Mouse (Mus musculus): ENCODE measurements around the gene Plaur. TPM values are rescaled to one million over a fixed set of nuclear protein-coding genes. Genes with fewer than 3 reads are reported as not detected.
A peak's percentile ranks its signal among the peaks of the same experiment; 100 is the strongest.
"Not testable (repeated sequence)": the region's sequence is repeated elsewhere in the genome, so short reads cannot be mapped to it uniquely, and the experiment has no call there.

Plaur gene
- total RNA-seq, 1 experiment: 118 TPM

- TF ChIP-seq ZNF384 (IDR thresholded peaks at IDR 0.05; ENCODE audit: low read depth, low read length) (no peak), HCFC1 (IDR thresholded peaks at IDR 0.05; ENCODE audit: borderline replicate concordance, insufficient read depth, low read length) (no peak), MAFK (IDR thresholded peaks at IDR 0.05; ENCODE audit: insufficient read depth, low read depth, low read length) (no peak), CHD2 (IDR thresholded peaks at IDR 0.05; ENCODE audit: low read depth, low read length) (no peak), ZC3H11A (IDR thresholded peaks at IDR 0.05; ENCODE audit: borderline replicate concordance, low read depth, low read length) (no peak)
- no peak within 1 kb of the TSS for H3K27ac ChIP-seq (ENCODE audit: insufficient read depth, low read depth, low read length, poor library complexity, severe bottlenecking)
- H3K4me3 ChIP-seq (ENCODE audit: insufficient read depth in 1 of 2, low read depth in 1 of 2, low read length in 2 of 2, poor library complexity in 1 of 2, severe bottlenecking in 1 of 2): no peak within 1 kb of the TSS
- no peak within 1 kb of the TSS for H3K9ac ChIP-seq (ENCODE audit: insufficient read depth, low read depth, low read length, poor library complexity, severe bottlenecking)
- peaks cover 3 to 39% of the 10 kb centered on the region in 2 experiments; a peak in 3 of 4 replicates for H3K4me1 ChIP-seq (ENCODE audit: control insufficient read depth in 2 of 2, insufficient read depth in 2 of 2, low read length in 2 of 2, poor library complexity in 1 of 2)
- H3K36me3 ChIP-seq (ENCODE audit: control insufficient read depth, insufficient read depth, low read length, poor library complexity, severe bottlenecking): peaks cover 19% of the 10 kb centered on the region
- DNase-seq (ENCODE audit: low read depth, low spot score): no peak
- no peaks in the 10 kb centered on the region for H3K9me3 ChIP-seq (ENCODE audit: control insufficient read depth, insufficient read depth, low read depth, low read length)
- in situ Hi-C loops (cut with MboI; ENCODE audit: low sequenced_read_pairs in 2 of 2, unreplicated experiment in 2 of 2): loop anchor here in 1 of 2 experiments (25.0 kb wide), 1 partner anchor 100 kb away; no protein-coding TSS in a partner anchor
These were observed 50.1 kb downstream of the Plaur start, which contains the start of gene AC161166.1 for GRCm38 (mm10) chr7:24512355-24512754. AC161166.1 (minus strand) TSS chr7:24512455.

- peaks cover 11% of the 10 kb centered on the region for H3K36me3 ChIP-seq (ENCODE audit: control insufficient read depth, insufficient read depth, low read length, poor library complexity, severe bottlenecking)
- in situ Hi-C loops (cut with MboI; ENCODE audit: low sequenced_read_pairs in 2 of 2, unreplicated experiment in 2 of 2): loop anchor here in 1 of 2 experiments (25.0 kb wide), 1 partner anchor 104 kb away; no protein-coding TSS in a partner anchor
These were observed 54.0 kb downstream of the Plaur start for GRCm38 (mm10) chr7:24516319-24516718.

GRCm38 (mm10) chr7:24517077-24517476, 54.8 kb downstream of the Plaur start:
- peak; percentile 82 for DNase-seq (ENCODE audit: low read depth, low spot score)
- in situ Hi-C loops (cut with MboI; ENCODE audit: low sequenced_read_pairs in 2 of 2, unreplicated experiment in 2 of 2): loop anchor here in 1 of 2 experiments (25.0 kb wide), 1 partner anchor 105 kb away; no protein-coding TSS in a partner anchor
- Histone ChIP-seq H3K9me3 (ENCODE audit: control insufficient read depth, insufficient read depth, low read depth, low read length) (no peaks in the 10 kb centered on the region), H3K27ac (ENCODE audit: insufficient read depth, low read depth, low read length, poor library complexity, severe bottlenecking) (peak overlapping the region; percentile 80), H3K9ac (ENCODE audit: insufficient read depth, low read depth, low read length, poor library complexity, severe bottlenecking) (no peak overlapping the region), H3K4me1 (ENCODE audit: control insufficient read depth in 2 of 2, insufficient read depth in 2 of 2, low read length in 2 of 2, poor library complexity in 1 of 2) (peaks cover 9 to 39% of the 10 kb centered on the region in 2 experiments), H3K4me3 (ENCODE audit: insufficient read depth in 1 of 2, low read depth in 1 of 2, low read length in 2 of 2, poor library complexity in 1 of 2, severe bottlenecking in 1 of 2) (no peak overlapping the region), H3K36me3 (ENCODE audit: control insufficient read depth, insufficient read depth, low read length, poor library complexity, severe bottlenecking) (peaks cover 11% of the 10 kb centered on the region; the same call in 1 of the 2 replicates)
- TF ChIP-seq ZC3H11A (IDR thresholded peaks at IDR 0.05; ENCODE audit: borderline replicate concordance, low read depth, low read length) (no peak), CHD2 (IDR thresholded peaks at IDR 0.05; ENCODE audit: low read depth, low read length) (0 out of 2 replicates have a peak, but pooled peaks have one; percentile 28), HCFC1 (IDR thresholded peaks at IDR 0.05; ENCODE audit: borderline replicate concordance, insufficient read depth, low read length) (no peak), MAFK (IDR thresholded peaks at IDR 0.05; ENCODE audit: insufficient read depth, low read depth, low read length) (no peak), ZNF384 (IDR thresholded peaks at IDR 0.05; ENCODE audit: low read depth, low read length) (no peak)

More at GRCm38 (mm10) chr7:24516319-24516718, 54.0 kb downstream of the Plaur start:
- TF ChIP-seq ZNF384 (IDR thresholded peaks at IDR 0.05; ENCODE audit: low read depth, low read length): peak; percentile 92
- TF ChIP-seq ZC3H11A (IDR thresholded peaks at IDR 0.05; ENCODE audit: borderline replicate concordance, low read depth, low read length): 0 out of 2 replicates have a peak, but pooled peaks have one; percentile 15
- H3K4me3 ChIP-seq (ENCODE audit: insufficient read depth in 1 of 2, low read depth in 1 of 2, low read length in 2 of 2, poor library complexity in 1 of 2, severe bottlenecking in 1 of 2); H3K9me3 ChIP-seq (ENCODE audit: control insufficient read depth, insufficient read depth, low read depth, low read length): not testable (repeated sequence)
- peak; percentile 88 for DNase-seq (ENCODE audit: low read depth, low spot score)
- 0 out of 2 replicates have a peak overlapping the region, but pooled peaks have one; percentile 18 for H3K9ac ChIP-seq (ENCODE audit: insufficient read depth, low read depth, low read length, poor library complexity, severe bottlenecking)
- H3K27ac ChIP-seq (ENCODE audit: insufficient read depth, low read depth, low read length, poor library complexity, severe bottlenecking): peak overlapping the region; percentile 74; the same call in 1 of the 2 replicates
- H3K4me1 ChIP-seq (ENCODE audit: control insufficient read depth in 2 of 2, insufficient read depth in 2 of 2, low read length in 2 of 2, poor library complexity in 1 of 2): peaks cover 9 to 45% of the 10 kb centered on the region in 2 experiments

- no peak for DNase-seq (ENCODE audit: low read depth, low spot score)
- Histone ChIP-seq H3K4me3 (ENCODE audit: insufficient read depth in 1 of 2, low read depth in 1 of 2, low read length in 2 of 2, poor library complexity in 1 of 2, severe bottlenecking in 1 of 2) (no peak overlapping the region), H3K27ac (ENCODE audit: insufficient read depth, low read depth, low read length, poor library complexity, severe bottlenecking) (peak overlapping the region; percentile 80), H3K9me3 (ENCODE audit: control insufficient read depth, insufficient read depth, low read depth, low read length) (no peaks in the 10 kb centered on the region), H3K36me3 (ENCODE audit: control insufficient read depth, insufficient read depth, low read length, poor library complexity, severe bottlenecking) (peaks cover 10% of the 10 kb centered on the region; the same call in 1 of the 2 replicates), H3K4me1 (ENCODE audit: control insufficient read depth in 2 of 2, insufficient read depth in 2 of 2, low read length in 2 of 2, poor library complexity in 1 of 2) (peaks cover 9 to 37% of the 10 kb centered on the region in 2 experiments), H3K9ac (ENCODE audit: insufficient read depth, low read depth, low read length, poor library complexity, severe bottlenecking) (peak overlapping the region; percentile 23; the same call in 1 of the 2 replicates)
- in situ Hi-C loops (cut with MboI; ENCODE audit: low sequenced_read_pairs in 2 of 2, unreplicated experiment in 2 of 2): loop anchor here in 1 of 2 experiments (25.0 kb wide), 1 partner anchor 105 kb away; no protein-coding TSS in a partner anchor
- no peak for TF ChIP-seq HCFC1 (IDR thresholded peaks at IDR 0.05; ENCODE audit: borderline replicate concordance, insufficient read depth, low read length)
- TF ChIP-seq CHD2 (IDR thresholded peaks at IDR 0.05; ENCODE audit: low read depth, low read length): no peak
These were observed 55.4 kb downstream of the Plaur start for GRCm38 (mm10) chr7:24517654-24518053.

Measured in ES-E14 (cell line).